Mouse (Mus musculus) spleen, postnatal 36 days (tissue): Measurements from ENCODE around the gene Drg2.
"Not testable (repeated sequence)": the region's sequence is repeated elsewhere in the genome, so short reads cannot be mapped to it uniquely, and the experiment has no call there.

Source experiments
- DNase-seq, 2 experiments: peaks; one replicate each; pipeline ENCODE4 v3.0.0; 2022; ENCODE audit warnings: low spot score in 2 of 2, mixed read lengths in 1 of 2

The Drg2 gene

GRCm38 (mm10) chr11:60454080-60454744, at the start of gene Drg2:
TSS of gene Drg2 (plus strand) at chr11:60454591.
- peak; percentile 80 to 85 for DNase-seq

GRCm38 (mm10) chr11:60406606-60407005, 47.8 kb upstream of the Drg2 start:
- DNase-seq: no peak

DNA sequence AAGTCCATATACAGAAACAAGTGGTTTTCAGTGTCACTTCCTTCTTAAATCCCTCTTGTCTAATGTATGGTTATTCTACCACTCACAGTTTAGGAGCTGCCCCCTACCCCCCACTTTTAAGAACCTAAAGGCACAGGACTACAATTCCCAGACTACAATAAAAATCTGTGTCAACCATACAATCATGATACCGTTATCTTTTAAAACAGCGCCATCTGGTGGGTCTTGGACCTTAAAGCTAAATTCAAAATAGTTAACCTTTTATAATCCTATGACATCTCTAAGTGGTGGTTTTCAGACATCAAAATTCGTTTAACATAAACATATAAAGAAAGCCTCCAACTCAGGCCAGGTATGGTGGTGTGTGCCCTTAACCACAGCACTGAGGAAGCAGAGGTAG, 42.2 kb upstream of the Drg2 start:
- DNase-seq: peak; percentile 22 to 64

DNA sequence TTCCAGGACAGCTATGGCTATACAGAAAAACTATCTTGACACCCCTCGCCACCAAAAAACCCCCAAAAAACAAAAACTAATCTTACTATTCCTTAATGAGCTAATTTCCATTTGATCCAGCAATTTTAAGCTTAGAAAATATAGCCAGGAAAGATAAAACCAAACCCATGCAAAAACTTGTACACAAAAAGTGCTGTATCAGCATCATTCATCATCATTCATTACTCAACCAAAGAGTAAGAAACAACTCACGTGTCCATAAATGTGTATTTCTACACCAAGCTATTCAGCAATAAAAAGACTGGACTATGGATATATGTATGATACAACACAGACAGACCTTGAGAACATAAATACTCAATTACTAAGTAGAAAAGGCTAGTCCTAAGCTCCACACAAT, 41.5 kb upstream of the Drg2 start:
- DNase-seq: no peak

DNA sequence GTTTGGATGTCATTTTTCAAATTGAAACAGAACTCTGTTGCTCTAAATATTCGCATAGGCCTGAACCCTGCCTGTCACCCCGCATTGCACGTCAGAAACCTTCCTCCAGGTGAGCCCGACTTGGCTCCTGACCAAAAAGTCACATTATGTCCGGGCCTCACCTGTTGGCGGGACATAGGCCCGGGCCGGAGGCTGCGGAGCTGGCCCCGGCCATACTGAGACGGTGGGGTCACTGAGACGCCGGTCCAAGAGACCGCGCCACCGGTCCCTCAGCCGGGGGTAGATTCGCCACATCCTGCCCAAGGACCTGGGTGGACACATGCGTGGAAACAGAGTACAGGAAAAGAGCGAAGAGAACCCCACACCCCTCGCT, 37.8 kb upstream of the Drg2 start:
- no peak for DNase-seq

DNA sequence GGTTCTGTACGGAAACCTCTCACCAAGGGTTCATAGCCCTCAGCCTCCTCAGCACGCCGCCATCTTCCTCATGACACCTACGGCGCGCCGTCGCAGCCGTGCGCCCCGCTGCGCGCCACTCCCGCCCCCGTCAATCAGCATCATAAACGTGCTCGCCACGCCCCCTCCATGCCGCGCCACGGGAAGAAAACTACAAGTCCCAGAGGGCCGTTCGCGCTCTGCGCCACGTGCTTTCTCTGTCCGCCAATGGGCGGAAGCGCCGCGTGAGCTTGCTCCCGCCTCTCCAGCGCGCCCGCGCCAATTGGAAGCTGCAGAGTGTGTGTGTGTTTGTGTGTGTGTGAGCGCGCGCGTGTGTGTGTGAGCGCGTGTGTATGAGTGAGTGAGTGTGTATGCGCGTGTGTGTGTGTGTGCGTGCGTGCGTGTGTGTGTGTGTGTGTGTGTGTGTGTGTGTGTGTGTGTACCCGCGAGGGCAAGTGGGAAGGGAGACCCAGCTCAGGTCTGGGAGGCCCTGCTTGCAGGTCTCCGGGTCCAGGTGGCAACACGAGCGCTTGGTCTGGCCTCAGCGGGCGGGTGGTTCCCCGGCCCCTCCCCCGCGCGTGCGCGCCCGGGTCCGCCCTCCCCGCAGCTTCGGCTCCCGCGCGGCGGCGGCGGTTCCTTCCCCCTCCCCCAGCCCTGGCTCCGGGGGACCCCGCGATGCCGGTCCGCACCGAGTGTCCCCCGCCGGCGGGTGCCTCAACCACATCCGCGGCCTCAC, 37.3 kb upstream of the Drg2 start, which contains the start of gene Gid4:
Gid4 (plus strand) TSS at position 183 of the 754 bp plus-strand sequence.
- peak; percentile 98 to 99 for DNase-seq

DNA sequence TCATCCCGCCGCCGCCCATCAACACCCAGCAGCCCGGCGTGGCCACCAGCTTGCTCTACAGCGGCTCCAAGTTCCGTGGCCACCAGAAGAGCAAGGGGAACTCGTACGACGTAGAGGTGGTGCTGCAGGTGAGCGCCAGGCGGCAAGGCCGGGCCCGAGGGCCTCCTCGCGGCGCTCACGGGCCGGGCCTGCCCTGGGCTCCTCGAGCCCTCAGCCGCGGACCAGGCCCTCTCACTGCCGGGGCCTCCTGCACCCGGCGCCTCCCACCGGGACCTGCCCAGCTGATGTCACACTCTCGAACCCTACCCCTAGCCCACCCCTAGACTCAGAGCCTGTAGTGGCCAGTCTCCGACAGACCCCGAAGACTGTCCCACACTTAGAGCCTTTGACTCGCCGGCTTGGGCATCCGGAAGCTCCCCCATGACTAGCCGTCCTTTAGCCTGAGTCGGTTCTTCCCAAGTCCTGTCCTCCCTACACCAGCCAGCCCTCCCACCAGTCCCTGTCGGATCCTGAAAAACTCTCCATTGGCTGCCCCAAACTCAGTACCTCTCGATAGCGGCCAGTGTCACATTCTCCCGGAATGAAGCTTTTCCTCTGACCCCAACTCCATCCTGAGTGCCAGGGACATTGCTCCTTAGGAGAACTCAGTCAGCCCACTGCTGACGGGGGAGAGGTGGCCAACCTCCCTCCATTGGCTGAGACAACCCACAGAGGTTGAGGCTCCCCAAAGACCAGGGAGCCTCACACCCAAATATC, 36.5 kb upstream of the Drg2 start, which contains the start of gene Atpaf2:
Atpaf2 (minus strand) TSS at position 741 of the 756 bp plus-strand sequence.
- no peak for DNase-seq

GRCm38 (mm10) chr11:60418473-60418803, 36.0 kb upstream of the Drg2 start:
- peak in 1 of 2 experiments; percentile 8 for DNase-seq

GRCm38 (mm10) chr11:60422046-60422668, 32.2 kb upstream of the Drg2 start:
- peak in 1 of 2 experiments; percentile 6 for DNase-seq

GRCm38 (mm10) chr11:60423006-60423405, 31.4 kb upstream of the Drg2 start:
- no peak for DNase-seq

DNA sequence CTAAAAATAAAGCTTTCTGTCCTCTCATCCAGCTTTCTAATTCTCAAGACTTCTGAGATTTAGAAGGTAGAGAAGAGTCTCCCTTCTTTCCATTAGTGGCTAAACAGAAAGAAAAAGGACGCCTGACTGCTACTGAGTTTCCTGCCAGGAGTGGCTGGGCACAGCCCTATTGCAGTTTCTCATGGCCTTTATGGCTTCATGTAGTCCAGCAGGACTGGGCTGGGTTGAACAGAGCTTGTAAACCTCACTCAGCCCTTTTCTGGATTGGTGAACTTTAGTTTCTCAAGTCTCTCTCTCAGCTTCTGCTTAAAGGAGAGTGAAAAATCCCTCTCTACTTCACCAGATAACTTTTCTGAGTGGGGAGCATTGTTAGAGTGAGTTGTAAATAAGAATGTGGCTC, 28.0 kb upstream of the Drg2 start:
- DNase-seq: no peak

GRCm38 (mm10) chr11:60427628-60428027, 26.8 kb upstream of the Drg2 start:
- DNase-seq: no peak

- DNase-seq: no peak
Observed at GRCm38 (mm10) chr11:60433501-60433900, 20.9 kb upstream of the Drg2 start.

DNA sequence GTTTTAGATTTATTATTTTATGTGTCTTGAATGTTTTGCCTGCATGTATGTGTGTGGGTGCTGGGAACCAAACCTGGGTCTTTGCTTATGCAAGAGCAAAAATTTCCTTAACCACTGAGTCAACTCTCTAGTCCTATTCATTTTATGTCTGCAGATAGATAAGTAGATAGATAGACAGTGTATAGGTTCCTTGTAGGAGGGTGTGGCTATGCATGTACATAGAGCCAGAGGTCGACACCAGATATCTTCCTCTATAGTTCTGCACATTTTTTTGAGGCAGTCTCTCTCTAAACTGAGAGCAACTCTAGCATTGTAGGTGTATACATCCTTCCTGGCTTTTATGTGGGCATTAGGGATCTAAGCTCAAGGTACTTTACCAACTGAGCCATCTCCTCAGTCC, 19.3 kb upstream of the Drg2 start:
- no peak for DNase-seq

GRCm38 (mm10) chr11:60436618-60437017, 17.8 kb upstream of the Drg2 start:
- no peak for DNase-seq

- DNase-seq: not testable (repeated sequence)
Observed at GRCm38 (mm10) chr11:60439621-60440020, 14.8 kb upstream of the Drg2 start.

DNA sequence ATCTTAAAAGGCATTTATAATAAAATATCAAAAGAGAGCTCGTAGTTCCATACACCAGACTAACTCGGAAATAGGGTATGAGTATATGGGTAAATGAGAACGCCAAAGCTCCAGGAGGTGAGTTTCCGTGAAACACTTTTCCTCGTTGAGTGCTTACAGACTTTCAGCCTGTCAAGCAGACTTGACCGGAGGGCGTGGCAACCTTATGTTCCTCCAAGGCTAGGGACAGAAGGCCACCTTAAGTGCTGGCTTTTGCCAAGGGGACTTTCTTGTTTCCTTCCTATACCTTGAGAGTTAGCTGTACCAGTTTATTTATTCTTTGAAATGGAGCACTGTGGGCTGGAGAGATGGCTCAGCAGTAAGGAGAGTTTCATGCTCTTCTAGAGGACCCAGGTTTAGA, 14.2 kb upstream of the Drg2 start:
- DNase-seq: no peak

- no peak for DNase-seq
Observed at GRCm38 (mm10) chr11:60442896-60443295, 11.5 kb upstream of the Drg2 start.

DNA sequence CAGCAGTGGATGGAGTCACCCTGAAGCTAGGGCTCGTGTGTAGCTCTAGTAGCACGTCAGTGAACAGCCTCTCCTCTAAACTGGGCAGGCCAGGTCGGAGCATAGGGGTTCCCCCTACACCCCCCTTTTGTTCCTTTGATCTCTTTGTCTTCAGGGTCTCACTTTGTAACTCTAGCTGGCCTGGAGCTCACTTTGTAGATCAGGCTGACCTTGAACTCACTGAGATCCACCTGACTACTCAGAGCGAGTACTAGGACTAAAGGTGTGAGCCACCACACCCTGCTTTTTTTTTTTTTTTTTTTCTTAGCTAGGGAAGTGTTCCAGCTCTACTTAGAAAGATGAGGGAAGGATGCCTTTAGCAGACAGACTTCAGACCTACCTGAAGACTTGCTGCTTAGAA, 10.4 kb upstream of the Drg2 start:
- no peak for DNase-seq

DNA sequence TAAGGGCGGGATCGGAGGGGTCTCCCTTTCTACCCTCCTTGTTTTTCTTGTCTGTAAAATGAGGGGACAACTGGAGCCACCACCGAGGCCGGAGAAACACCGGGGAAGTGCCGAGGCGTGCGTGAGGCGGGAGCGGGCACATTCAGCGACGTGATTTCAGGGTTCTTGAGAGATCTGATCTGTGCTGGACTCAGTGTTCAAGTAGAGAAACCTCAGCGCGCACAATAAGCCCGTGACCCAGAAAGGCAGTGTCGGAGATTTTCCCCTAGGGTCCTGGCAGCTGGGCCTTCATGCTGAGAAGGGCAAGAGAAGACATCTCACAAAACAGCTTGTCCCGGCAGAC, 325 bp downstream of the Drg2 start:
- no peak for DNase-seq

DNA sequence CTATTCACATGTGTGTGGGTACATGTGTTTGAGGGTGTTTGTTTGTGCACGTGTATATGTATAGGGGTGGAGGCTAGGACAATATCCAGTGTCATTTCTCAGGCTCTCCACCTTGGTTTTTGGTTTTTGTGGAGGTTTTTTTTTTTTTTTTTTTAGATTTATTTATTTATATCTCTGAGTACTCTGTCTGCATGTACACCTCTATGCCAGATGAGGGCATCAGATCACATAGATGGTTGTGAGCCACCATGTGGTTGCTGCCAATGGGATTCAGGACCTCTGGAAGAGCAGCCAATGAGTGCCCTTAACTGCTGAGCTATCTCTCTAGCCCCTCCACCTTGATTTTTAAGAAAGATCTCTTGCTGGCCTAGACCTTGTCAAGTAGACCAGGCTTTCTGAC, 3.6 kb downstream of the Drg2 start:
- no peak for DNase-seq

GRCm38 (mm10) chr11:60465943-60466380, 11.6 kb downstream of the Drg2 start:
- DNase-seq: peak in 1 of 2 experiments; percentile 24
